In the genomic region with DNA sequence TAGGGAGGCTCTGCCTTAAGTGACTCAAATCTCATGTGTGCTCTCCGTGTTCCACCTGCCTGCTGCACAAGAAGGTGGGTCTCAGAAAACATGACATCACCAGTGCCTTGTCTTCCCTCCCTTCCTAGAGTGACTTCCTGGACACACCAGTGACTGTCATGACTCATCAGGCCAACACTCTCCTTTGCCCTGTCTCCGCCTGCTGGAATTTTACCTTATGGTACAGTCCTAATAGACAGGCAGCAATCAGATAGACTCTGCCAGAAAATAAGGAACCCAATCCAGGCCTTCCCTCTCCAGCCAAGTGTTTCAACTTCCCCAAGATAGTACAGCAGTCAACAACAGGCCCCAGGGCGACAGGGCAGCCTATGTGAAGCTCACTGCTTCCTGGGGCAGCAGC, we compare ENCODE assay signal across 12 mouse cellular contexts.
DNase-seq lines count a peak whose midpoint lies in the region; ATAC-seq and TF ChIP-seq lines count a peak whose summit lies in the region.
"Had no signal": no experiment of that assay in that cellular context is flagged by ENCODE, and none has a peak within 500 bp of the region (broad histone marks: within the 10 kb centered on the region; RNA-seq: fewer than 3 reads in every experiment).

No protein-coding gene starts in this region.

- H3K9me3 ChIP-seq in kidney, postnatal 0 days (replicated peaks; ENCODE audit: low read length): no peaks in the 10 kb centered on the region
- H3K9me3 ChIP-seq in intestine, embryonic 16.5 days (ENCODE audit: control insufficient read depth, low read length): no peaks in the 10 kb centered on the region
- H3K9me3 ChIP-seq: forebrain, embryonic 13.5 days; limb, embryonic 12.5 days had no signal

- 0 out of 2 replicates have a peak, but pooled peaks have one; percentile 23 for TF ChIP-seq POLR2A in small intestine, adult 2 months (IDR thresholded peaks at IDR 0.05; ENCODE audit: low read depth, low read length)

- H3K27me3 ChIP-seq in kidney, postnatal 0 days (ENCODE audit: insufficient read depth, low read length): no peaks in the 10 kb centered on the region
- no peaks in the 10 kb centered on the region for H3K27me3 ChIP-seq in intestine, embryonic 16.5 days (replicated peaks; ENCODE audit: control insufficient read depth, insufficient read depth, low read length)
- no peaks in the 10 kb centered on the region for H3K27me3 ChIP-seq in small intestine, adult 2 months (ENCODE audit: control insufficient read depth, insufficient read depth, low read length)
- H3K27me3 ChIP-seq: forebrain, embryonic 13.5 days; limb, embryonic 12.5 days had no signal

- no peak overlapping the region for H3K4me3 ChIP-seq in kidney, postnatal 0 days (replicated peaks; ENCODE audit: low read depth, low read length)
- no peak overlapping the region for H3K4me3 ChIP-seq in intestine, embryonic 16.5 days (ENCODE audit: low read length)
- H3K4me3 ChIP-seq in small intestine, adult 2 months (ENCODE audit: low read depth, low read length): no peak overlapping the region
- H3K4me3 ChIP-seq: forebrain, embryonic 13.5 days; limb, embryonic 12.5 days had no signal

- H3K4me2 ChIP-seq in kidney, postnatal 0 days (ENCODE audit: low read length): no peak overlapping the region
- H3K4me2 ChIP-seq in intestine, embryonic 16.5 days (ENCODE audit: low read depth, low read length): no peak overlapping the region
- H3K4me2 ChIP-seq: forebrain, embryonic 13.5 days; limb, embryonic 12.5 days had no signal

- WGBS in kidney, postnatal 0 days: 66% methylated on average over 3 of the region's 3 CpGs
- WGBS in intestine, embryonic 16.5 days: 65% methylated on average over 3 of the region's 3 CpGs
- WGBS in small intestine, adult 2 months: 39% methylated on average over 3 of the region's 3 CpGs

- no peaks in the 10 kb centered on the region for H3K36me3 ChIP-seq in kidney, postnatal 0 days (ENCODE audit: insufficient read depth, low read length)
- H3K36me3 ChIP-seq in intestine, embryonic 16.5 days (ENCODE audit: control insufficient read depth, insufficient read depth, low read length): no peaks in the 10 kb centered on the region
- no peaks in the 10 kb centered on the region for H3K36me3 ChIP-seq in small intestine, adult 2 months (ENCODE audit: control insufficient read depth, insufficient read depth, low read length)
- H3K36me3 ChIP-seq: limb, embryonic 12.5 days had no signal

- peaks cover 25% of the 10 kb centered on the region for H3K4me1 ChIP-seq in kidney, postnatal 0 days (replicated peaks; ENCODE audit: insufficient read depth, low read length)
- peaks cover 19% of the 10 kb centered on the region for H3K4me1 ChIP-seq in intestine, embryonic 16.5 days (ENCODE audit: control insufficient read depth, insufficient read depth, low read length)
- peaks cover 17% of the 10 kb centered on the region for H3K4me1 ChIP-seq in small intestine, adult 2 months (ENCODE audit: control insufficient read depth, insufficient read depth, insufficient read length, low read length)
- H3K4me1 ChIP-seq: forebrain, embryonic 13.5 days had no signal

- ATAC-seq in kidney, postnatal 0 days (replicated peaks; ENCODE audit: low FRiP score, low read depth): peak; percentile 57; the same call in 1 of the 2 replicates
- ATAC-seq in intestine, embryonic 16.5 days: peak; percentile 78
- ATAC-seq: forebrain, embryonic 13.5 days; hindbrain, embryonic 16.5 days had no signal

- DNase-seq in heart, adult 11 months: peak; percentile 93
- DNase-seq in heart, adult 9 months (ENCODE audit: low spot score in 2 of 2): no peak
- DNase-seq in kidney, postnatal 0 days (ENCODE audit: low spot score): no peak
- DNase-seq in kidney, postnatal 14 days: no peak
- DNase-seq in thymus, postnatal 25 days: no peak
- no peak for DNase-seq in retina, embryonic 14.5 days (ENCODE audit: low spot score)
- DNase-seq: adrenal gland, adult 8-10 months had no signal

- H3K27ac ChIP-seq in kidney, postnatal 0 days: peak overlapping the region; percentile 72
- H3K27ac ChIP-seq in intestine, embryonic 16.5 days (ENCODE audit: low read length): peak overlapping the region; percentile 83
- H3K27ac ChIP-seq in small intestine, adult 2 months (ENCODE audit: insufficient read depth, low read depth, low read length): peak overlapping the region; percentile 67
- H3K27ac ChIP-seq: forebrain, embryonic 13.5 days; limb, embryonic 12.5 days had no signal

- no peak for TF ChIP-seq CTCF in kidney, postnatal 0 days (IDR thresholded peaks at IDR 0.05; ENCODE audit: low read depth)
- no peak for TF ChIP-seq CTCF in small intestine, adult 2 months (IDR thresholded peaks at IDR 0.05; ENCODE audit: extremely low read depth, insufficient read length, insufficient replicate concordance, low read depth, low read length)

- no peak overlapping the region for H3K9ac ChIP-seq in kidney, postnatal 0 days (ENCODE audit: low read depth, low read length)
- no peak overlapping the region for H3K9ac ChIP-seq in intestine, embryonic 16.5 days (ENCODE audit: low read depth, low read length)
- H3K9ac ChIP-seq: forebrain, embryonic 13.5 days; limb, embryonic 12.5 days had no signal
